Mouse (Mus musculus) adrenal gland, adult 10 weeks (tissue): ENCODE data around the gene Morn4. TPM values are rescaled to one million over a fixed set of nuclear protein-coding genes. Genes with fewer than 3 reads are reported as not detected.

Experiments used
- polyA plus RNA-seq: library from polyadenylated mRNA; stranded (reverse); fragments of 350-450 nt; fragmentation: Illumina TruSeq; extraction: RNeasy Lipid Tissue Mini Kit (QIAGEN cat#74804); gene quantifications from one replicate; pipeline ENCODE4 v1.2.3, GENCODE M21; 2014; ENCODE audit warnings: low read depth, low replicate concordance

The Morn4 gene
- 2.4 TPM for polyA plus RNA-seq

GRCm38 (mm10) chr19:42086166-42086565 is at the start of gene Morn4:
Gene Morn4, minus strand, starts transcription at chr19:42086357.

DNA sequence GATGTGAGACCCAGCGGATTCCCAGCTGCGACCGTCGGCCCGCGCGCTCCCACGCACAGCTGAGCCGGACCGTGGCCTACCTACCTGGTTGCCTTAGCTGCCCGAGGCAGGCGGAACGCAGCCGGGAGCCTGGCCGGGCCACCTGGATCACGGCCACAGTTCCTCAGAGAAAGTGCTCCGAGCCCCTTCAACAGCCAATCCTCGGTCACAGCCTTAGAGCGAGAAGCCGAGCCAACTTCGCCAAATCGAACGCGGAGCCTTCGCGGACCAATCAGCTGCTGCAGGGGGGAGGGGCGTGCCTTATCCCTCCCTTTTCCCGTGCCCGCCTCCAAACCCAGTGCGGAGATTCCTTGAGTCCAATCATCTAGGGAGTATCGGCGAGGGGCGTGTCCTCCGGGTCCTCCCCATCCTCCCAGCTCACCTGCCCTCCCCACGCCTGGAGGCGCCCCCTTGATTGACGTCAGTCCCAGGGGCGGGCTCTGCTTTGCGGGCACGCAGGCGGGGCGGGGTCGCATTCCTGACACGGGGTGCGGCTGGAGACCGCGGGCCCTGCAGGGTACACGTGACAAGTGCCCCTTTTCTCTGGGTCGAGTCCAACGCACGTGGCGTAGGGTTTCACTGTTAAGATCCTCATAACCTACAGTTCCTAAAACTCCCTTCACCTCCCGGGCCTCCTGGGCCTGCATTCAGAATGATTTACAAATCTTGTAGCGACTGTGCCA is 42.8 kb upstream of the Morn4 start, which contains the start of gene Avpi1:
Gene Avpi1 (minus strand): TSS at position 273 of the 722 bp plus-strand sequence.

DNA sequence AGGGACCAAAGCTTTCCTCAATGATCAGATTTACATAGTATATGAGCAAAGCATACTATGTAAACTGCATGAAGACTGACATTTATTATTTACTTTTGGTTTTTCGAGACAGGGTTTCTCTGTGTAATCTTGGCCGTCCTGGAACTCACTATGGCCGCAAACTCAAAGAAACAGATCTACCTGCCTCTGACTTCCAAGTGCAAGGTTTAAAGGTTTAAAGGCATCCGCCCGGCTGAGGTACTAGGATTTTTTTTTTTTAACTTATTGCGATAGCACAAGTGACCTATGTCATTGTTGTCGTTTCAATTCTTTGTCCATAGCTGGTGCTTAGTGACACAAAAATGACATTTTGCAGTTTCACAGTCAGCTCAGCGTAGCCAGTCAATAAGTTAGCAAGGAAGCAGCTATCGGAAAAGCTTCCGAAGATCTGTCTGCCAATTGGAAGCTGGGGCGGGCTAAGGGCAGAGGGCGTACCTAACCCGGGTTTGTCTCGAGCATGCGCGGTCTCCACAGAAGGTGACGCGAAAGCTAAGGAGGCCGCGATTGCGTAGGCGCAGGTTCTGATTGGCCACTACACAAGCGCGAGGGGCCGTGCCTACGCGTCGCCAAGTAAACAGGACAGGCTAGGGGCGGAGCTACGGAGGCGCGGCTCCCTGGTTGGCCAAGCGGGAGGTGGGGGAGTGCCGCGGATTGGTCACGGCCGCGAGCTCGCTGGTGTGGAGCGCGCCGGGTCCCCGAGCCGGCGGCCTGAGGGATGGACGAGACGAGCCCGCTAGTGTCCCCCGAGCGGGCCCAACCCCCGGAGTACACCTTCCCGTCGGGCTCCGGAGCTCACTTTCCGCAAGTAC is 3.8 kb upstream of the Morn4 start, which contains the start of gene Pi4k2a:
Gene Pi4k2a (plus strand): TSS at position 723 of the 848 bp plus-strand sequence.

DNA sequence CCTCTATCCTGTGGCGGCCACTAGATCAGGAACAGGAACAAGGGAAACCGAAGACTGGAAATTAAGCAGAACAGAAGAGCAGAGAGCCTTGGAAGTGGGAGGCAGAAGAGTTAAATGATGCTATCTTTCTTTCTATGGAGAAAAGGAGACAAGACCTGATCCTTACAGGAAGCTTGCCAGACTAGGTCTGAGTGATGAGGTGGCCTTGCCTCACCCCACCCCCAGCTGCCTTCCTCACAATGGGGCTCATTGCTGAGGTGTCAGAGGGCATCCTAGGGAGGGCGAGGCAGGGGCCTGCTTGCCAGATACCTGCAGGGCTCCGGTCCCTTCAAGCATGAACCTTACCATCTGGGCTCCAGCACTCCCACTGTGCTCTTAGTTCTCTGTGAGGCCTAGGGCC is 34.2 kb downstream of the Morn4 start, which contains the start of gene 4933411K16Rik:
Gene 4933411K16Rik (plus strand): TSS at position 301 of the 400 bp plus-strand sequence.

GRCm38 (mm10) chr19:42045269-42046102 is 40.7 kb downstream of the Morn4 start, which contains the start of gene Hoga1:
Gene Hoga1, plus strand, starts transcription at chr19:42045610.

GRCm38 (mm10) chr19:42035456-42036248 is 50.5 kb downstream of the Morn4 start, which contains the start of gene Ankrd2:
Gene Ankrd2, plus strand, starts transcription at chr19:42036000.

Other genes starting within 250 kb of the Morn4 start
- 1.4 TPM for gene Frat2, start 238.2 kb downstream of the Morn4 start, polyA plus RNA-seq
- gene Rrp12, start 190.2 kb downstream of the Morn4 start, polyA plus RNA-seq, result 0.70 TPM
- 980 TPM for gene Pgam1, start 174.4 kb downstream of the Morn4 start, polyA plus RNA-seq
- gene Exosc1, start 152.9 kb downstream of the Morn4 start, polyA plus RNA-seq, result 33.2 TPM
- 30.8 TPM for gene Zdhhc16, start 152.9 kb downstream of the Morn4 start, polyA plus RNA-seq
- 13.2 TPM for gene Mms19, start 105.2 kb downstream of the Morn4 start, polyA plus RNA-seq
- gene Ubtd1, start 104.6 kb downstream of the Morn4 start, polyA plus RNA-seq, result 0.52 TPM
- not detected for gene Ankrd2, start 50.4 kb downstream of the Morn4 start, polyA plus RNA-seq
- 0.35 TPM for gene Hoga1, start 40.7 kb downstream of the Morn4 start, polyA plus RNA-seq
- not detected for gene 4933411K16Rik, start 34.1 kb downstream of the Morn4 start, polyA plus RNA-seq
- gene Pi4k2a, start 4.1 kb upstream of the Morn4 start, polyA plus RNA-seq, result 13.7 TPM
- 8.3 TPM for gene Avpi1, start 42.7 kb upstream of the Morn4 start, polyA plus RNA-seq
- 11.5 TPM for gene Marveld1, start 61.0 kb upstream of the Morn4 start, polyA plus RNA-seq
- gene Zfyve27, start 77.6 kb upstream of the Morn4 start, polyA plus RNA-seq, result 8.1 TPM
- gene Sfrp5, start 115.9 kb upstream of the Morn4 start, polyA plus RNA-seq, result not detected
- gene Golga7b, start 161.2 kb upstream of the Morn4 start, polyA plus RNA-seq, result 0.64 TPM